Mouse (Mus musculus): ENCODE data around the gene Eno2. TPM values are rescaled to one million over a fixed set of nuclear protein-coding genes. Genes with fewer than 3 reads are reported as not detected.

The Eno2 gene
- polyA plus RNA-seq, 1 experiment from 2014 or later = 9.7 TPM

GRCm38 (mm10) chr6:124712918-124713317, 56.6 kb downstream of the Eno2 start:
- H3K4me2 ChIP-seq (replicated peaks) = peak overlapping the region; percentile 95
- no peaks in the 10 kb centered on the region for H3K9me3 ChIP-seq
- peak overlapping the region; percentile 92 for H3K9ac ChIP-seq
- no peaks in the 10 kb centered on the region for H3K27me3 ChIP-seq
- H3K4me3 ChIP-seq = peak overlapping the region; percentile 94
- peaks cover 43% of the 10 kb centered on the region for H3K36me3 ChIP-seq
- no peak for ATAC-seq (ENCODE audit: insufficient number of reproducible peaks, insufficient read depth, low FRiP score, low TSS enrichment)
- peaks cover 23% of the 10 kb centered on the region for H3K4me1 ChIP-seq
- 13% methylated on average over 11 of the region's 11 CpGs for WGBS
- peak overlapping the region; percentile 83; the same call in 1 of the 2 replicates for H3K27ac ChIP-seq

- peaks cover 47% of the 10 kb centered on the region for H3K36me3 ChIP-seq
- ATAC-seq (ENCODE audit: insufficient number of reproducible peaks, insufficient read depth, low FRiP score, low TSS enrichment) = peak; percentile 96
- under 1% methylated on average over 73 of the region's 76 CpGs for WGBS
- peak within 1 kb of the TSS; percentile 92 for H3K9ac ChIP-seq
- H3K4me3 ChIP-seq = peak within 1 kb of the TSS; percentile 94
- no peaks in the 10 kb centered on the region for H3K9me3 ChIP-seq
- H3K27me3 ChIP-seq = no peaks in the 10 kb centered on the region
- peak within 1 kb of the TSS; percentile 83 for H3K27ac ChIP-seq
- peaks cover 23% of the 10 kb centered on the region for H3K4me1 ChIP-seq
- H3K4me2 ChIP-seq (replicated peaks) = peak within 1 kb of the TSS; percentile 95
Measured at GRCm38 (mm10) chr6:124711824-124712782, 57.4 kb downstream of the Eno2 start, which contains the start of the genes Emg1 and Phb2. Emg1 (minus strand) TSS chr6:124712178. Phb2 (plus strand) TSS chr6:124712336.

MicroRNA genes within 50 kb of the gene (microRNA counts, 519-probe panel; counts per million panel counts)
- microRNA mmu-miR-141 (3,298 counts per million, percentile 72 among the panel's probes with 10 or more counts), microRNA mmu-miR-200c (5,481 counts per million, percentile 90 among the panel's probes with 10 or more counts)

Small RNA genes lying within 50 kb of the gene (microRNA-seq; reads per million reads assigned to microRNA genes)
- gene Mir141 (657 reads per million, percentile 73 among the genes with 10 or more reads in this experiment), gene Mir200c (5,297 reads per million, percentile 90 among the genes with 10 or more reads in this experiment)

Other genes with a start within 250 kb of the Eno2 start
- gene C1s1, start 227.3 kb downstream of the Eno2 start, polyA plus RNA-seq (2016; fragmentation: Nextera tagmentation; extraction: Ambion mirVana) = 1.1 and 1.4 TPM in 2 replicates
- gene C1rb, start 199.4 kb downstream of the Eno2 start, polyA plus RNA-seq (2016; fragmentation: Nextera tagmentation; extraction: Ambion mirVana) = not detected in 2 replicates
- not detected in 2 replicates for gene C1s2, start 133.6 kb downstream of the Eno2 start, polyA plus RNA-seq (2016; fragmentation: Nextera tagmentation; extraction: Ambion mirVana)
- 46.0 and 49.1 TPM in 2 replicates for gene Lpcat3, start 106.6 kb downstream of the Eno2 start, polyA plus RNA-seq (2016; fragmentation: Nextera tagmentation; extraction: Ambion mirVana)
- 192 and 199 TPM in 2 replicates for gene Emg1, start 57.5 kb downstream of the Eno2 start, polyA plus RNA-seq (2016; fragmentation: Nextera tagmentation; extraction: Ambion mirVana)
- 359 and 370 TPM in 2 replicates for gene Phb2, start 57.3 kb downstream of the Eno2 start, polyA plus RNA-seq (2016; fragmentation: Nextera tagmentation; extraction: Ambion mirVana)
- 6.7 TPM in 2 replicates for gene Ptpn6, start 31.0 kb downstream of the Eno2 start, polyA plus RNA-seq (2016; fragmentation: Nextera tagmentation; extraction: Ambion mirVana)
- gene Grcc10, start 28.3 kb downstream of the Eno2 start, polyA plus RNA-seq (2016; fragmentation: Nextera tagmentation; extraction: Ambion mirVana) = 498 and 530 TPM in 2 replicates
- not detected in 2 replicates for gene Gm45234, start 13.7 kb downstream of the Eno2 start, polyA plus RNA-seq (2016; fragmentation: Nextera tagmentation; extraction: Ambion mirVana)
- gene Atn1, start 13.1 kb downstream of the Eno2 start, polyA plus RNA-seq (2016; fragmentation: Nextera tagmentation; extraction: Ambion mirVana) = 20.1 and 20.5 TPM in 2 replicates
- 0.59 and 1.0 TPM in 2 replicates for gene Lrrc23, start 10.1 kb upstream of the Eno2 start, polyA plus RNA-seq (2016; fragmentation: Nextera tagmentation; extraction: Ambion mirVana)
- gene Spsb2, start 39.0 kb upstream of the Eno2 start, polyA plus RNA-seq (2016; fragmentation: Nextera tagmentation; extraction: Ambion mirVana) = 7.8 and 10.5 TPM in 2 replicates
- 615 and 621 TPM in 2 replicates for gene Tpi1, start 44.6 kb upstream of the Eno2 start, polyA plus RNA-seq (2016; fragmentation: Nextera tagmentation; extraction: Ambion mirVana)
- gene Usp5, start 59.8 kb upstream of the Eno2 start, polyA plus RNA-seq (2016; fragmentation: Nextera tagmentation; extraction: Ambion mirVana) = 191 and 197 TPM in 2 replicates
- gene Cdca3, start 59.9 kb upstream of the Eno2 start, polyA plus RNA-seq (2016; fragmentation: Nextera tagmentation; extraction: Ambion mirVana) = 157 and 166 TPM in 2 replicates
- gene Gnb3, start 70.6 kb upstream of the Eno2 start, polyA plus RNA-seq (2016; fragmentation: Nextera tagmentation; extraction: Ambion mirVana) = 0.58 and 1.0 TPM in 2 replicates
- 61.7 and 68.9 TPM in 2 replicates for gene P3h3, start 88.1 kb upstream of the Eno2 start, polyA plus RNA-seq (2016; fragmentation: Nextera tagmentation; extraction: Ambion mirVana)
- 3.4 and 3.6 TPM in 2 replicates for gene Gpr162, start 94.3 kb upstream of the Eno2 start, polyA plus RNA-seq (2016; fragmentation: Nextera tagmentation; extraction: Ambion mirVana)
- 0.09 and 0.39 TPM in 2 replicates for gene Cd4, start 118.5 kb upstream of the Eno2 start, polyA plus RNA-seq (2016; fragmentation: Nextera tagmentation; extraction: Ambion mirVana)
- 3.1 and 4.1 TPM in 2 replicates for gene Lag3, start 142.0 kb upstream of the Eno2 start, polyA plus RNA-seq (2016; fragmentation: Nextera tagmentation; extraction: Ambion mirVana)
- 390 and 395 TPM in 2 replicates for gene Ptms, start 150.4 kb upstream of the Eno2 start, polyA plus RNA-seq (2016; fragmentation: Nextera tagmentation; extraction: Ambion mirVana)
- 419 and 427 TPM in 2 replicates for gene Mlf2, start 161.7 kb upstream of the Eno2 start, polyA plus RNA-seq (2016; fragmentation: Nextera tagmentation; extraction: Ambion mirVana)
- gene Cops7a, start 195.9 kb upstream of the Eno2 start, polyA plus RNA-seq (2016; fragmentation: Nextera tagmentation; extraction: Ambion mirVana) = 119 and 121 TPM in 2 replicates
- gene Pianp, start 227.0 kb upstream of the Eno2 start, polyA plus RNA-seq (2016; fragmentation: Nextera tagmentation; extraction: Ambion mirVana) = 5.5 and 6.2 TPM in 2 replicates
- gene Zfp384, start 239.5 kb upstream of the Eno2 start, polyA plus RNA-seq (2016; fragmentation: Nextera tagmentation; extraction: Ambion mirVana) = 22.3 and 24.4 TPM in 2 replicates